Mouse (Mus musculus): ENCODE measurements around the gene Gm20388. TPM values are rescaled to one million over a fixed set of nuclear protein-coding genes. Genes with fewer than 3 reads are reported as not detected.

Gene Gm20388
- polyA plus RNA-seq, 1 experiment from 2014 or later = not detected

GRCm38 (mm10) chr8:122001339-122002115, 2090.9 kb downstream of the Gm20388 start:
- no peak for ATAC-seq (ENCODE audit: low FRiP score)
- no peaks in the 10 kb centered on the region for H3K9me3 ChIP-seq (ENCODE audit: control insufficient read depth, low read length)
- H3K4me3 ChIP-seq (ENCODE audit: low read depth, low read length) = no peak overlapping the region
- no peak for DNase-seq (ENCODE audit: low spot score, missing footprints)
- peaks cover 25% of the 10 kb centered on the region for H3K36me3 ChIP-seq (ENCODE audit: control insufficient read depth, insufficient read depth, low read length)
- no peaks in the 10 kb centered on the region for H3K27me3 ChIP-seq (ENCODE audit: control insufficient read depth, insufficient read depth, low read length)
- 0 out of 2 replicates have a peak, but pooled peaks cover 2% of the 10 kb centered on the region for H3K4me1 ChIP-seq (ENCODE audit: control insufficient read depth, insufficient read depth, low read length)
- H3K4me2 ChIP-seq = no peak overlapping the region
- H3K27ac ChIP-seq (ENCODE audit: low read depth, low read length) = no peak overlapping the region
- H3K9ac ChIP-seq (ENCODE audit: low read length) = no peak overlapping the region
- WGBS = 94% methylated on average over 15 of the region's 15 CpGs

GRCm38 (mm10) chr8:122003646-122004045, 2093.0 kb downstream of the Gm20388 start:
- H3K9ac ChIP-seq (ENCODE audit: low read length) = no peak overlapping the region
- ATAC-seq (ENCODE audit: low FRiP score) = no peak; the same call in 1 of the 2 replicates
- H3K27ac ChIP-seq (ENCODE audit: low read depth, low read length) = peak overlapping the region; percentile 44; the same call in 1 of the 2 replicates

DNA sequence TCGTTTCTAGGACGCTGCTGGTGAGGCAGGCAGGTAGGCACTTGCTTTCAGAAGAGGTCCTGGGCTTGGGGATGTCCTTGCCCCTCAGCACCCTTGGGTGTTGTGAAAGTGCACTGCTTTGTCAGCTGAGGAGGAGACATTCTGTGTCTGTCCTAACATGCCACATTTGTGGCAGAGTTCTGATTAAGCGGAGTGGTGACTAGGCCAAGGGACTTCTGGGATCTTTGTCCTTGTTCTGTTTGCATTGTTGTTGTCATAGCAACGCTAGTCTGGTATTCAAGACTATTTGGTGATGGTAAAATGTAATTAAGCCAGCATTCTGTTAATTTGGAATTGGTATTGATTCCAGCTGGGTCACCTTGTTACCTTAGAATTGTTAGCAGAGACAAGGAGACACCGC, 2093.5 kb downstream of the Gm20388 start:
- Histone ChIP-seq H3K9me3 (ENCODE audit: control insufficient read depth, low read length) (no peaks in the 10 kb centered on the region), H3K4me1 (ENCODE audit: control insufficient read depth, insufficient read depth, low read length) (0 out of 2 replicates have a peak, but pooled peaks cover 2% of the 10 kb centered on the region), H3K27me3 (ENCODE audit: control insufficient read depth, insufficient read depth, low read length) (no peaks in the 10 kb centered on the region), H3K36me3 (ENCODE audit: control insufficient read depth, insufficient read depth, low read length) (peaks cover 23% of the 10 kb centered on the region; the same call in 1 of the 2 replicates), H3K4me3 (ENCODE audit: low read depth, low read length) (no peak overlapping the region), H3K9ac (ENCODE audit: low read length) (no peak overlapping the region), H3K27ac (ENCODE audit: low read depth, low read length) (peak overlapping the region; percentile 44; the same call in 1 of the 2 replicates), H3K4me2 (no peak overlapping the region)
- 85% methylated on average over 5 of the region's 5 CpGs for WGBS
- DNase-seq (ENCODE audit: low spot score, missing footprints) = no peak
- no peak for ATAC-seq (ENCODE audit: low FRiP score)

More at GRCm38 (mm10) chr8:122003646-122004045, 2093.0 kb downstream of the Gm20388 start:
- Histone ChIP-seq H3K4me2 (no peak overlapping the region), H3K36me3 (ENCODE audit: control insufficient read depth, insufficient read depth, low read length) (peaks cover 24% of the 10 kb centered on the region; the same call in 1 of the 2 replicates), H3K4me3 (ENCODE audit: low read depth, low read length) (no peak overlapping the region), H3K4me1 (ENCODE audit: control insufficient read depth, insufficient read depth, low read length) (0 out of 2 replicates have a peak, but pooled peaks cover 2% of the 10 kb centered on the region), H3K9me3 (ENCODE audit: control insufficient read depth, low read length) (no peaks in the 10 kb centered on the region), H3K27me3 (ENCODE audit: control insufficient read depth, insufficient read depth, low read length) (no peaks in the 10 kb centered on the region)
- WGBS = 88% methylated on average over 8 of the region's 8 CpGs
- no peak for DNase-seq (ENCODE audit: low spot score, missing footprints)

- Histone ChIP-seq H3K9me3 (ENCODE audit: control insufficient read depth, low read length) (no peaks in the 10 kb centered on the region), H3K4me1 (ENCODE audit: control insufficient read depth, insufficient read depth, low read length) (0 out of 2 replicates have a peak, but pooled peaks cover 2% of the 10 kb centered on the region), H3K27me3 (ENCODE audit: control insufficient read depth, insufficient read depth, low read length) (no peaks in the 10 kb centered on the region), H3K4me2 (no peak overlapping the region), H3K27ac (ENCODE audit: low read depth, low read length) (no peak overlapping the region), H3K36me3 (ENCODE audit: control insufficient read depth, insufficient read depth, low read length) (peaks cover 19% of the 10 kb centered on the region; the same call in 1 of the 2 replicates), H3K9ac (ENCODE audit: low read length) (no peak overlapping the region), H3K4me3 (ENCODE audit: low read depth, low read length) (no peak overlapping the region)
- no peak for DNase-seq (ENCODE audit: low spot score, missing footprints)
- ATAC-seq (ENCODE audit: low FRiP score) = no peak
- 86% methylated on average over 24 of the region's 25 CpGs for WGBS
Measured at GRCm38 (mm10) chr8:122005422-122006204, 2095.0 kb downstream of the Gm20388 start.

GRCm38 (mm10) chr8:122006688-122007484, 2096.2 kb downstream of the Gm20388 start:
- no peak for ATAC-seq (ENCODE audit: low FRiP score)
- H3K27ac ChIP-seq (ENCODE audit: low read depth, low read length) = no peak overlapping the region

GRCm38 (mm10) chr8:122008395-122008794, 2097.8 kb downstream of the Gm20388 start:
- Histone ChIP-seq H3K36me3 (ENCODE audit: control insufficient read depth, insufficient read depth, low read length) (0 out of 2 replicates have a peak, but pooled peaks cover 3% of the 10 kb centered on the region), H3K27me3 (ENCODE audit: control insufficient read depth, insufficient read depth, low read length) (no peaks in the 10 kb centered on the region), H3K9me3 (ENCODE audit: control insufficient read depth, low read length) (no peaks in the 10 kb centered on the region), H3K9ac (ENCODE audit: low read length) (no peak overlapping the region), H3K4me2 (no peak overlapping the region), H3K27ac (ENCODE audit: low read depth, low read length) (no peak overlapping the region), H3K4me1 (ENCODE audit: control insufficient read depth, insufficient read depth, low read length) (0 out of 2 replicates have a peak, but pooled peaks cover 2% of the 10 kb centered on the region), H3K4me3 (ENCODE audit: low read depth, low read length) (no peak overlapping the region)
- DNase-seq (ENCODE audit: low spot score, missing footprints) (no peak), ATAC-seq (ENCODE audit: low FRiP score) (no peak)
- WGBS = 92% methylated on average over 5 of the region's 5 CpGs

More at GRCm38 (mm10) chr8:122006688-122007484, 2096.2 kb downstream of the Gm20388 start:
- no peak overlapping the region for H3K4me3 ChIP-seq (ENCODE audit: low read depth, low read length)
- no peaks in the 10 kb centered on the region for H3K9me3 ChIP-seq (ENCODE audit: control insufficient read depth, low read length)
- 88% methylated on average over 13 of the region's 13 CpGs for WGBS
- peaks cover 8% of the 10 kb centered on the region; the same call in 1 of the 2 replicates for H3K36me3 ChIP-seq (ENCODE audit: control insufficient read depth, insufficient read depth, low read length)
- H3K4me1 ChIP-seq (ENCODE audit: control insufficient read depth, insufficient read depth, low read length) = 0 out of 2 replicates have a peak, but pooled peaks cover 2% of the 10 kb centered on the region
- H3K27me3 ChIP-seq (ENCODE audit: control insufficient read depth, insufficient read depth, low read length) = no peaks in the 10 kb centered on the region
- no peak overlapping the region for H3K4me2 ChIP-seq
- no peak for DNase-seq (ENCODE audit: low spot score, missing footprints)
- no peak overlapping the region for H3K9ac ChIP-seq (ENCODE audit: low read length)

DNA sequence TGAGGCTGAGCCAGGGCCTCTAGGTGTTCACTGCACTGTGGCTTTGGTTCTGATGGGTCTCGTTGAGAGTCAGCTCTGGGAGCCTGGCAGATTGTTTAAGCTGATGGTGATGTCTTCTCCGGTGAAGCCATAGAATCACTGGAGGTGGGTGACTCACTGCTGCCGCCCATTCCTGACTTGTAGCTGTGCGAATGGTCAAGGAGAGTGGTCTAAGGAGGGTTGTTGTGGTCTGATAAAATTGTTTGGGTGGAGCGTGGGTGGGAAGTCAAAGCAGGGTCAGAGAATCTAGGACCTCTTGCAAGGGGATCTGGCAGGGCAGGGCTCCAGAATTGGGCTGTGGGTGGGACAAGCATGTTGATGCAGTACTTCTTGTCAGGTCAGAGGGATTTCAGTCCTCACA, 2100.0 kb downstream of the Gm20388 start:
- H3K27me3 ChIP-seq (ENCODE audit: control insufficient read depth, insufficient read depth, low read length) = no peaks in the 10 kb centered on the region
- no peaks in the 10 kb centered on the region for H3K9me3 ChIP-seq (ENCODE audit: control insufficient read depth, low read length)
- no peak overlapping the region for H3K4me2 ChIP-seq
- no peak overlapping the region for H3K9ac ChIP-seq (ENCODE audit: low read length)
- ATAC-seq (ENCODE audit: low FRiP score) = no peak
- no peaks in the 10 kb centered on the region for H3K4me1 ChIP-seq (ENCODE audit: control insufficient read depth, insufficient read depth, low read length)
- H3K27ac ChIP-seq (ENCODE audit: low read depth, low read length) = no peak overlapping the region
- no peak overlapping the region for H3K4me3 ChIP-seq (ENCODE audit: low read depth, low read length)
- DNase-seq (ENCODE audit: low spot score, missing footprints) = no peak
- 0 out of 2 replicates have a peak, but pooled peaks cover 2% of the 10 kb centered on the region for H3K36me3 ChIP-seq (ENCODE audit: control insufficient read depth, insufficient read depth, low read length)
- WGBS = 89% methylated on average over 5 of the region's 5 CpGs

GRCm38 (mm10) chr8:122011066-122011588, 2100.5 kb downstream of the Gm20388 start:
- 61% methylated on average over 7 of the region's 7 CpGs for WGBS
- DNase-seq (ENCODE audit: low spot score, missing footprints) = no peak
- 0 out of 2 replicates have a peak, but pooled peaks cover 2% of the 10 kb centered on the region for H3K36me3 ChIP-seq (ENCODE audit: control insufficient read depth, insufficient read depth, low read length)
- H3K4me2 ChIP-seq = no peak overlapping the region
- H3K9me3 ChIP-seq (ENCODE audit: control insufficient read depth, low read length) = no peaks in the 10 kb centered on the region
- no peak overlapping the region for H3K9ac ChIP-seq (ENCODE audit: low read length)
- H3K27me3 ChIP-seq (ENCODE audit: control insufficient read depth, insufficient read depth, low read length) = no peaks in the 10 kb centered on the region
- no peak overlapping the region for H3K4me3 ChIP-seq (ENCODE audit: low read depth, low read length)
- ATAC-seq (ENCODE audit: low FRiP score) = no peak
- H3K4me1 ChIP-seq (ENCODE audit: control insufficient read depth, insufficient read depth, low read length) = no peaks in the 10 kb centered on the region
- H3K27ac ChIP-seq (ENCODE audit: low read depth, low read length) = no peak overlapping the region

Data from midbrain, embryonic 11.5 days (tissue).